Mouse (Mus musculus) small intestine, adult 2 months (tissue): ENCODE measurements at regions not wholly inside any gene's neighbourhood (a gene's known extent, or its start where the extent isn't known, plus 50 kb on each side); places are given as distances from the start of the nearest gene placed in this dataset.

ENCODE experiments used
- CTCF ChIP-seq: fragments of 200-500 bp; IDR thresholded peaks from 2 replicates; pipeline ENCODE4 v1.5.1; 2012; ENCODE audit warnings: low read depth, mild to moderate bottlenecking, control low read depth, inconsistent platforms, low read length, moderate library complexity, mixed read lengths; ENCODE audit not compliant: insufficient replicate concordance, insufficient read length; ENCODE audit errors: extremely low read depth
- POLR2A ChIP-seq: fragments of 200-500 bp; IDR thresholded peaks from 2 replicates; pipeline ENCODE4 v1.6.1; 2012; ENCODE audit warnings: low read depth, mild to moderate bottlenecking, control low read depth, inconsistent platforms, low read length, moderate library complexity

- no peak for TF ChIP-seq CTCF
- no peak for TF ChIP-seq POLR2A
These were observed 84.0 kb upstream of the Slc34a2 start for GRCm38 (mm10) chr5:52953875-52954274.
